Mouse (Mus musculus): ENCODE data around the gene Col4a3bp. TPM values are rescaled to one million over a fixed set of nuclear protein-coding genes. Genes with fewer than 3 reads are reported as not detected.
"Not testable (repeated sequence)": the region's sequence is repeated elsewhere in the genome, so short reads cannot be mapped to it uniquely, and the experiment has no call there.

Col4a3bp gene
- polyA plus RNA-seq, 1 experiment from 2014 or later: 12.5 TPM

DNA sequence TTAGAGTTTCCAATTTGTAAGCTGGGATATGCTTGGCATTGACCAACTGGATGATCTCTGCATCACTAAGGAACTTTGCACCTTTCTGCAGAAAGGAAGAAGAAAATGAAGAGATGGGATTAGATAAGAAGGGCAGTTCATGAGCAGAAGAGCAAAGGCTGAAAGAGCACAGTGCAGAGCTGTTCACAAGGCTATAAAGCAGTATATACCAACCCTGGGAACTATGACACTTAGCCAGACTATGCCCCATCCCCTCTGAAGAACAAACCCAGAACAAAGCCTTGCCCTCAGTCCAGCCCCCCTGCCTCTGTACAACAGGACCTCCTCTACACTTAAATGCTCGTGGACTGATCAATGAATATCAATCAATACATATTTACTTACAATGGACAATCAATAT, 114.3 kb downstream of the Col4a3bp start:
- no peaks in the 10 kb centered on the region for H3K4me1 ChIP-seq
- no peak for ATAC-seq (ENCODE audit: insufficient number of reproducible peaks, insufficient read depth, low FRiP score, low TSS enrichment, low read depth)
- 92% methylated on average over 1 of the region's 1 CpGs for WGBS
- no peak overlapping the region for H3K4me3 ChIP-seq
- no peak overlapping the region for H3K27ac ChIP-seq
- no peak overlapping the region for H3K4me2 ChIP-seq
- H3K27me3 ChIP-seq: no peaks in the 10 kb centered on the region
- peaks cover 94% of the 10 kb centered on the region for H3K36me3 ChIP-seq
- H3K9ac ChIP-seq: no peak overlapping the region
- no peaks in the 10 kb centered on the region for H3K9me3 ChIP-seq

DNA sequence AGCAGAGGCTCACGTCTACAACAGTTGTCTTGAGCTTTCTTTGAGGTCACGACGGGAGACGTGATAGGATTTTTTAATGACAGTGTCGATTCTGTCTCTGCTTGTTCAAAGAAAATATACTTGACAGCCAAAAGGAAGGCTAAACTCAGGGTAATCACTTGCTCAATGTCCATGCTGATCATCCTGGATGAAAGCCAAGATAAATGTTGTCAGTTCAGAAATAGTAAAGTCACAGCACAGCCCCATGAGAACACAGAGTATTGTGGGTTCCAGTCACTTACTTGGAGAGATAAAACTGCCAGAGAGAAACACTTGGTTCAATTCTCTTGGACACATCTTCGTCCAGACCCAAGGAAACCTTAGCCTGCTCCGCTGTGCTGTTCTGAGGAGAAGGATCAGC, 116.5 kb downstream of the Col4a3bp start:
- 92% methylated on average over 7 of the region's 7 CpGs for WGBS
- no peaks in the 10 kb centered on the region for H3K27me3 ChIP-seq
- no peak overlapping the region for H3K27ac ChIP-seq
- no peaks in the 10 kb centered on the region for H3K9me3 ChIP-seq
- no peak overlapping the region for H3K4me2 ChIP-seq
- no peak overlapping the region for H3K9ac ChIP-seq
- H3K4me1 ChIP-seq: no peaks in the 10 kb centered on the region
- H3K36me3 ChIP-seq: peaks cover 96% of the 10 kb centered on the region
- no peak for ATAC-seq (ENCODE audit: insufficient number of reproducible peaks, insufficient read depth, low FRiP score, low TSS enrichment, low read depth)
- H3K4me3 ChIP-seq: no peak overlapping the region

DNA sequence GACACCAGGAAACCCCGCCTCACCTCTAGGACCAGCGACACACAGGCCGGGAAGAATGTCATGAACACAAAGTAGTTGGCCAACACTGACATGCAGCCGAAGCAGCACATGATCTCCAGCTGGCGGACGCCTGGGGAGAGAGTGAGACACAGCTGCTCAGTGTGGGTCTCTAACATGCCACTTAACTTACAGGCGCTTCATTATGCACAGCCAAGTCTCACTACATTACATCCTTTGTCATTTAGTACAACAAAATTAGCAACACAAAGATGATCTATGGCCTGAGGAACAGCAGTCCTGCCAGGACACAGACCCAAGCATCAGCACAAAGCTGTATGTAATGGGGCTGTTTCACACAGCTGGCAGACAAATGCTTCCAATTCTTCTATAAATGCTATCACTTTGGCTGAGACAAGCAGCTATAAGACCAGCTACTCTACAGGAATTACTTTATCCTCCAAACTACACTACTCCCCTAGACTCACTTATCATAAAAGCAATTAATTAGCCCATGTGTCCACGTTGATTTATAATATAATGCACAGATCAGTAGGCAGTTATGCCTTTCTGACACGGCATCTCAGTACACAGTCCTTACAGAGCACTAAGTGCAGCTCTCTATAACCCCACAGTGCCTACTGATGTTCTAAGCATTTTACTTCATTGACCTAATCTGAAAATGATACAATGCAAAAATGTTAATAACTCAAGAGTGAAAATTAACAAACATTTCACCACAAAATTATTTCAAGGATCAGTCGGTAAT, 117.9 kb downstream of the Col4a3bp start:
- Histone ChIP-seq H3K4me1 (no peaks in the 10 kb centered on the region), H3K36me3 (peaks cover 96% of the 10 kb centered on the region), H3K9me3 (no peaks in the 10 kb centered on the region), H3K27me3 (no peaks in the 10 kb centered on the region), H3K4me3 (no peak overlapping the region), H3K9ac (no peak overlapping the region), H3K27ac (no peak overlapping the region), H3K4me2 (no peak overlapping the region)
- ATAC-seq (ENCODE audit: insufficient number of reproducible peaks, insufficient read depth, low FRiP score, low TSS enrichment, low read depth): no peak
- WGBS: 81% methylated on average over 10 of the region's 10 CpGs

DNA sequence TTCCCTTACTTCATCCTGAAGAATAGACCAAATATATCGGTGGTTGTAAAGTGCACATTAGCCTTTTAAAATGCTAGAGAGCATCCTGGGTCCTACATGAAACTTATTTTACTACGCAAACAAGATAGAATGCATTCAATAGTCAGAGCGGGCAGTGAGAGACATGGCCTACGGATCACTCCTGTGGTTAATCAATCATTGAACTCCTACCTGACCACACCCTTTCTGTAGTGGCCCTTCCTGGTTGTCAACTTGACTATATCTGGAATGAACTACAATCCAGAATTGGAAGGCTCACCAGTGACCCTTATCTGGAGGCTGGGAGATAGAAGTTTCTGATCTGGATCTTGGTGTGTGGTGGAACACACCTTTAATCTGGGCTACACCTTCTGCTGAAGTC, 120.7 kb downstream of the Col4a3bp start:
- not testable (repeated sequence) for H3K27me3 ChIP-seq; H3K9ac ChIP-seq; H3K27ac ChIP-seq; H3K4me3 ChIP-seq; ATAC-seq (ENCODE audit: insufficient number of reproducible peaks, insufficient read depth, low FRiP score, low TSS enrichment, low read depth); H3K9me3 ChIP-seq; H3K4me2 ChIP-seq
- peaks cover 12% of the 10 kb centered on the region for H3K4me1 ChIP-seq
- H3K36me3 ChIP-seq: peaks cover 76% of the 10 kb centered on the region
- WGBS: 97% methylated on average over 4 of the region's 4 CpGs

DNA sequence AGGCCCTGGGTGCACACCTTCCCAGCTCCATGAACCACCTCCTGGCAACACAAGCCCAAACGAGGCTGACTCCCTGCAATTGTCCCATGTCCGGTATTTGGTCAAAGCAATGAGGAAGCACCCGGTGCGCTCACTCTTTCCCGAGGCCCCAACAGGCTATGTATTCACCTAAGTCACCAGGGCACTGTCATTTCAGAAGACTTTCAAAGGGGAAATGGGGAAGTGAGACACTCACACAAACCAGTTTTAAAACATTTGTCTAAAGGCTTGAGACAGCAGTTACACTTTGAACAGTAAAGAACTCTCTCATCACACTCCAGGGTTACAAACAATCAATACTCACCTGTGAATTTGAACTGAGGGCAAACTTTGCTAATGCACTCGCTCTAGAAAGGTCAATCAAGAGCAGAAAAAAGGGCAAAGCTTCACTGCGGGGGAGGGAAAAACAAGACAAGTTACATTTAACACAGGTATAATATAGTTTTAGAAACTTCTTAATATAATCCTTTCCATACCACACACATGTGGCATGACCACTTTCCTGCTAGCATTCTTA, 122.1 kb downstream of the Col4a3bp start:
- 92% methylated on average over 7 of the region's 7 CpGs for WGBS
- Histone ChIP-seq H3K36me3 (peaks cover 63% of the 10 kb centered on the region), H3K4me2 (no peak overlapping the region), H3K4me3 (no peak overlapping the region), H3K27ac (no peak overlapping the region), H3K9ac (no peak overlapping the region), H3K4me1 (peaks cover 26% of the 10 kb centered on the region), H3K9me3 (no peaks in the 10 kb centered on the region), H3K27me3 (no peaks in the 10 kb centered on the region)
- no peak for ATAC-seq (ENCODE audit: insufficient number of reproducible peaks, insufficient read depth, low FRiP score, low TSS enrichment, low read depth)

DNA sequence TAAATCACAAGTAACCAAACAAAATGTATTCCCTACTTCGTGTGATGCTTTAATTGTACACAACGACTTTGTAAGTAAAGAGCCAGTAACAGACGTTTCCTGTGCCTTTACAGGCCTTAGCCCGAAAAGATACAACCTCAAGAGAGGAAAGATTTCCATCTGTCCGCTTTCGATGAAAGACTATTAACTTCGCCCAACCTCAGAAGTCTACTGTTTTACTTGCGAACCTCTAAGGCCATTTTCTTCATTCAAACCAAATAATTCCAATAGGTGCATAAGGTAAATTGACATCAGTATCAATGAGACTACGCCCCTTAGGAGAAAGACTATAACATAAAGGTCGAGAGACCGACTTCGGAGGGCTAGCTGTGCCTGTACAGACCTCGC, 127.6 kb downstream of the Col4a3bp start:
- peak overlapping the region; percentile 72 for H3K4me3 ChIP-seq
- 4% methylated on average over 13 of the region's 13 CpGs for WGBS
- H3K27me3 ChIP-seq: no peaks in the 10 kb centered on the region
- peaks cover 35% of the 10 kb centered on the region for H3K4me1 ChIP-seq
- no peak for ATAC-seq (ENCODE audit: insufficient number of reproducible peaks, insufficient read depth, low FRiP score, low TSS enrichment, low read depth)
- H3K9me3 ChIP-seq: no peaks in the 10 kb centered on the region
- H3K36me3 ChIP-seq: peaks cover 11% of the 10 kb centered on the region
- H3K9ac ChIP-seq: peak overlapping the region; percentile 94
- H3K27ac ChIP-seq: peak overlapping the region; percentile 89
- H3K4me2 ChIP-seq: peak overlapping the region; percentile 70

- Histone ChIP-seq H3K4me3 (peak within 1 kb of the TSS; percentile 72), H3K4me2 (peak within 1 kb of the TSS; percentile 70), H3K36me3 (peaks cover 6% of the 10 kb centered on the region), H3K27ac (peak within 1 kb of the TSS; percentile 89), H3K9ac (peak within 1 kb of the TSS; percentile 94), H3K9me3 (no peaks in the 10 kb centered on the region), H3K27me3 (no peaks in the 10 kb centered on the region), H3K4me1 (peaks cover 35% of the 10 kb centered on the region)
- under 1% methylated on average over 70 of the region's 70 CpGs for WGBS
- ATAC-seq (ENCODE audit: insufficient number of reproducible peaks, insufficient read depth, low FRiP score, low TSS enrichment, low read depth): peak; percentile 100
These were observed 128.1 kb downstream of the Col4a3bp start, which contains the start of gene Hmgcr for GRCm38 (mm10) chr13:96670406-96671077. Gene Hmgcr, minus strand, starts transcription at chr13:96670936.

DNA sequence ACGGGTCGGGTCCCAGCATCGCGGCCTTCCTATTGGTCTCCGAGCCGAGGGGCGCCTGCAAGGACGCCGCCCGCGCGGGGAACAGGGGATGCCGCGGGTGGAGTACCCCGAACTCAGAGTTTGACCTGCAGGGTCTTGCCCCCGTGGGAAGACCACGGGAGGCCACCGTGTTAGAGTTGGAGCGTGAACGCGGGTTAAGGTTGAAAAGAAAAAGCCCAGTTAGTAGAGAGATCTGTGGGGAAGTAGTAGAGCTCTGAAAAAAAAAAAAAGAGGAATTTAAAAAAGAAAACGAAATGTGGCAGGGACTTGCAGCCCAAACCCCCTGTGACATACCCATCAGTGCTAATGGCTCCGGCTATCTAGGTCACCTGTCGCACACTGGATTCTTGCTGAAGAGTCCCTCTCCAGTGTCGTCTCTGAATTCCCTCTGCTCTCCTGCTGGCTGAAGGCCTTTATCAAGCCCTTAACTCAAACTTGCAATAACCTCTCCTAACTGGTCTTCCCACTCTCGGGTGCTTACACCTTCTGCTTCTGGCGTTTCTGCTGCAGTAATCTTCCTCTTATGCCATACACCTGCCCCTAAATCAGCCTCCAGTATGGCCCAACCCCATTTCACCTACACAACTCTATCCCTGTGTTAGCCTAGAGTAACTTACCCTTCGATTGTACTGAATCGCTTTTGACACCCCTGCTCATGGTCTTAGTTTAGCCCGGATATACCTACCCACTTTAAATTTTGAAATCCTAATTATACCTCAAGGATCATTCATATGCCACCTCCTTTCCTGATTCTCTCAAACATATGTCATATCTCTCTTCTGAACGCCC, 128.9 kb downstream of the Col4a3bp start:
- no peaks in the 10 kb centered on the region for H3K36me3 ChIP-seq
- peak overlapping the region; percentile 72 for H3K4me3 ChIP-seq
- H3K27ac ChIP-seq: peak overlapping the region; percentile 61
- no peaks in the 10 kb centered on the region for H3K9me3 ChIP-seq
- H3K4me2 ChIP-seq: peak overlapping the region; percentile 70
- H3K4me1 ChIP-seq: peaks cover 35% of the 10 kb centered on the region
- WGBS: 13% methylated on average over 31 of the region's 31 CpGs
- no peaks in the 10 kb centered on the region for H3K27me3 ChIP-seq
- no peak for ATAC-seq (ENCODE audit: insufficient number of reproducible peaks, insufficient read depth, low FRiP score, low TSS enrichment, low read depth)
- peak overlapping the region; percentile 61 for H3K9ac ChIP-seq

GRCm38 (mm10) chr13:96671906-96672234, 129.5 kb downstream of the Col4a3bp start:
- H3K36me3 ChIP-seq: no peaks in the 10 kb centered on the region
- 89% methylated on average over 5 of the region's 5 CpGs for WGBS
- H3K9me3 ChIP-seq: no peaks in the 10 kb centered on the region
- H3K9ac ChIP-seq: no peak overlapping the region
- no peak overlapping the region for H3K4me3 ChIP-seq
- no peak overlapping the region for H3K4me2 ChIP-seq
- no peak overlapping the region; the same call in 1 of the 2 replicates for H3K27ac ChIP-seq
- ATAC-seq (ENCODE audit: insufficient number of reproducible peaks, insufficient read depth, low FRiP score, low TSS enrichment, low read depth): no peak
- peaks cover 35% of the 10 kb centered on the region for H3K4me1 ChIP-seq
- no peaks in the 10 kb centered on the region for H3K27me3 ChIP-seq

DNA sequence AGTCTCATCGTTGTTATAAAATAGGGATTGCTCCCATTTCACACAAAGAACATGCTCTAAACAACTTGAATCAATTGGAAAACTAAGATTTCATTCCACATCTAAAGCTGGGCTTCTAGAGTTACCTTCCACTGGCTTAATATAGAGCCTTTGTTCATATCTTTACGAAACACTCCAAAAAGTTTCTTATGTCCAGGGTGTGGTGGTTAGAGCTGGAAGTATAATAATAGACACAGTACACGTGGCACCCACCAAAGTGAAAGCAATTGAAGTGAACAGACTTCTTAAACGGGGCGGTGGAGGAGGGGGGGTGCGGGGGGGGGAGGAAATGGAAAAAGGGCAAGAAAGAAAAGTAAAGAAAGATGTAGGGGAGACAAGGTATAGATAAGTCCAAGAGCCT, 129.9 kb downstream of the Col4a3bp start:
- no peaks in the 10 kb centered on the region for H3K9me3 ChIP-seq
- H3K27ac ChIP-seq: no peak overlapping the region
- no peak overlapping the region for H3K4me2 ChIP-seq
- H3K36me3 ChIP-seq: no peaks in the 10 kb centered on the region
- WGBS: 53% methylated on average over 6 of the region's 6 CpGs
- peaks cover 31% of the 10 kb centered on the region for H3K4me1 ChIP-seq
- ATAC-seq (ENCODE audit: insufficient number of reproducible peaks, insufficient read depth, low FRiP score, low TSS enrichment, low read depth): no peak
- no peak overlapping the region for H3K4me3 ChIP-seq
- H3K27me3 ChIP-seq: no peaks in the 10 kb centered on the region
- no peak overlapping the region for H3K9ac ChIP-seq

- no peak for ATAC-seq (ENCODE audit: insufficient number of reproducible peaks, insufficient read depth, low FRiP score, low TSS enrichment, low read depth)
- peaks cover 15% of the 10 kb centered on the region for H3K4me1 ChIP-seq
- no peak overlapping the region for H3K27ac ChIP-seq
- no peak overlapping the region for H3K9ac ChIP-seq
- H3K27me3 ChIP-seq: no peaks in the 10 kb centered on the region
- WGBS: 79% methylated on average over 7 of the region's 7 CpGs
- H3K9me3 ChIP-seq: no peaks in the 10 kb centered on the region
- no peak overlapping the region for H3K4me3 ChIP-seq
- H3K36me3 ChIP-seq: no peaks in the 10 kb centered on the region
- no peak overlapping the region for H3K4me2 ChIP-seq
These were observed 131.4 kb downstream of the Col4a3bp start for GRCm38 (mm10) chr13:96673817-96674216.

All from embryonic facial prominence, embryonic 13.5 days (tissue).